Mouse (Mus musculus) adrenal gland, adult (tissue): ENCODE measurements around the gene Nup54.

Experiments
- DNase-seq, 2 experiments: peaks; one replicate each; pipeline ENCODE4 v3.0.0; 2022 to 2023; ENCODE audit warnings: low spot score in 1 of 2; ENCODE audit not compliant: inconsistent age in 2 of 2

Gene Nup54

DNA sequence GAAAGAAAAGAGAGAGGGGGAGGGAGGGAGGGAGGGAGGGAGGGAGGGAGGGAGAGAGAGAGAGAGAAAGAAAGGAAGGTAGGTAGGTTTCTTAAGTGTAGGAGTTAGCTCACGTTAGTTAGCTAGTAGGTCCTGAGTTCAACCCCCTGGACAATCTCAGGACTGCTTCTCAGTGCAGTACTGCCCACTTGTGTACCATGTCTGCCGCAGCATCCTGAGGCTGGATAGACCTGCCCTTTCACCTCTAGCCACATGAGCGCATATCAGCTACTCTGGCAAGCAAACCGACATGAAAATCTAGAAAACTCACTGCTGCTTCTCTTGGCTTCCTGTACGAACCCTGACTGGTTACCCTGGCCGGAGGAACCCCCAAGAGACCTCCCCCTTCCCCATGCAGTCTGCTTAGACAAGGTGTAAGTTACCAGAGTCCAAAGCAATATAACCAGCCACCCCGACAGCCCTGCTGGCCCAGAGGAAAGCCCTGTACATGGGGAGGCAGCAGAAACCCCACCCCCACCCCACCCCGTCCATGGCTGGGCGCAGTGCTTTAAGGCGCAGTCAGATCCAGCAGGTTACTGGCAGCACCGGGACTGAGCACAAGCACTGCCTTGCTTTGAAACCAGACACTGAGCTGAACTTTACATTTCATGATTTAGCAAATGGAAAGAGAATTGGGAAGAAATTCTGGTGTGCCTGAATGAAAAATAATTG lies 21.6 kb downstream of the Nup54 start:
- DNase-seq: no peak

DNA sequence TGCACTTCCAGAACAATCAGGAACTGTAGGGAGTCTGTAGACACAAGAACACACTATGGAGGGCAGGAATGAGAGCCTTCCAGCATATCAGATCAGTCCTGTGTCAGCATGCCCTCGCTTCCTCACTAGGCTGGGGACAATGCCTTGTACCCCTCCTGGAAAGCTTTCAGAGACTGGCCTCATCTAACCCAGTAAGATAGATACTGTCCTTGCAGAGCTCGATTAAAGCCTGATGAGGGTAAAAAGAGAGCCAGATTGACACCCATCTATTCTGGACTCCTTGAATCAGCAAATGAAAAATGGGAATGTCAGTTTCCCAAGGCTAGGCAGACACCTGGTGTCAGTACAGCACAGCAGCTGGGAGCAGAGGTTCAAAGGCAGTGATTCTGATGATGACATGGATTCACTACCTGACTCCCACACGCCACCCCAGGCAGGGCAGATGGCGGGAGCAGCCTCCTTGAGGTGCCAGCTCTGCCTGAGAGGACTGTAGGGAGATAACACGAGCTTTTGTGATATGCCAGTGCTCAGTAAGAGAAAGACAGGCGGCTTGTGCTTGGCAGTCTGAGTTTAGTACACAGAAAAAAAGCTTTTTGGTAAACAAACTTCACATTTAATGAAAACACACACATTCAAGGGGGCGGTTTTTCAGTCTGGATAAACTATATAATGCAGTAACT lies 23.4 kb downstream of the Nup54 start:
- peak in 1 of 2 experiments; percentile 43 for DNase-seq

DNA sequence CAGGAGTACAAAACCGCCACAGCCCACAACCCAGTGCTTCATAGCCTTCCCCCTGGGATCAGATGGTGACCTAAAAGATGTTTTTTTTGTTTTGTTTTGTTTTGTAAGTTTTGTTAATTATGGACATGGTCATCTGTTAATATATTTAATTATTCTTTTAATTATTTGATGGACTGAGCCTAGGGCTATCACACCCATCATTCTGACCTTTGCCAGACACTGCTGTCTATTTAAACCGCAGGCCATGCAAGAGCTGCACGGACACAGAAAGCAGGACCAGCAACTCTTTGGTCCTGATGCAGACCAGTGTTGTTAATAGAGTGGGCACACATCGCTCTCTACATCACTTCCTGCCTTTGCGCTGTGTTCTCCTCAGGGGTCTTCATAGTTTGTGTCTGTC lies 24.5 kb downstream of the Nup54 start:
- DNase-seq: no peak

DNA sequence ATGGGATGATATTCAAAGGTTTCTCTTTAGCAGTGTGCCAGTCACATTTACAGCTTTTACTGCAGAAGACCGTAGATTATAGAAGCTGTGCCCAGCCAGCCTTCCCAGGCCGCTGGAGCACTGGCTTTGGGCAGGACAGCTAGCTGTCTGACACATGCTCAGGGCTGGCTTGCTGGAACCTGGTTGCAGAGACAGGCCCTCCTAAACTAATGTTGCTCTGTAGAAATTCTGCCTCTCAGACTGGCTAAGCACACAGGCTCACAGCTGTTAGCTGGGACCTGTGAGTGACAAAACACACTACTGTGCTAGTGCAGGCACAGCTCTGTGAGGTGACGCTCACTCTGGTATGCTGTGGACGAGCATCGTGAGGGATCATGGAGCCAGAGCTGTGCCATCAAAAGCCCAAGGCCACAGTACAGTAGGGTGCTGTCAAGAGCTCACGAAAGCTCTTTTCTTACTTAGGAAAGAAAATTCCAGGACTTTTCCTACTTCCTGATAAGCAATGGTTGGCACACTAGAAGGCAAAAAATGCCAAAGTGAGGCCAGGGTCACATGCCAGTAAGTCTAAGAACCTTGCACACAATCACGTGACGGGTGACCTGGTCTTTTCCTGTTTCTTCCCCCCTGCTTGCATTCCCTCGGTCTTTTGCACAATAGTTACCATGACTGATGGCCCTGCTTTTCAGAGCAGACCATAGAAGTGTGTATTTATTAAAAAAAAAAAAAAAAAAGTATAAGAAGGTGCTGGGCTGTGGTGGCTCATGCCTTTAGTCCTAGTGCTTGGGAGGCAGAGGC lies 25.5 kb downstream of the Nup54 start:
- DNase-seq: peak in 1 of 2 experiments; percentile 82

DNA sequence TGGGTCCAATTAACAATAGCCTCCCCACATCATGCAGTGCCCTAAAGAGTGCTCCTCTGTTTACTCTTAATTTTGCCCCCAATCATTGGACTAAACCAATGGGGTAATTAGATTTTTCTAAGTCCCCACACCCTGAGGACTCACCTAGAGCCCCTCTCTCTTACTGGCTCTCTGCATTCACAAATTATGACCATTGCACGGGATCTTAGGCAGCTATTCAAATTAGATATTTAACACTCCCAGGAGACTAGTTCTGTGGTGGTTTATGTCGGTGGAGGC lies 30.7 kb downstream of the Nup54 start:
- no peak for DNase-seq

DNA sequence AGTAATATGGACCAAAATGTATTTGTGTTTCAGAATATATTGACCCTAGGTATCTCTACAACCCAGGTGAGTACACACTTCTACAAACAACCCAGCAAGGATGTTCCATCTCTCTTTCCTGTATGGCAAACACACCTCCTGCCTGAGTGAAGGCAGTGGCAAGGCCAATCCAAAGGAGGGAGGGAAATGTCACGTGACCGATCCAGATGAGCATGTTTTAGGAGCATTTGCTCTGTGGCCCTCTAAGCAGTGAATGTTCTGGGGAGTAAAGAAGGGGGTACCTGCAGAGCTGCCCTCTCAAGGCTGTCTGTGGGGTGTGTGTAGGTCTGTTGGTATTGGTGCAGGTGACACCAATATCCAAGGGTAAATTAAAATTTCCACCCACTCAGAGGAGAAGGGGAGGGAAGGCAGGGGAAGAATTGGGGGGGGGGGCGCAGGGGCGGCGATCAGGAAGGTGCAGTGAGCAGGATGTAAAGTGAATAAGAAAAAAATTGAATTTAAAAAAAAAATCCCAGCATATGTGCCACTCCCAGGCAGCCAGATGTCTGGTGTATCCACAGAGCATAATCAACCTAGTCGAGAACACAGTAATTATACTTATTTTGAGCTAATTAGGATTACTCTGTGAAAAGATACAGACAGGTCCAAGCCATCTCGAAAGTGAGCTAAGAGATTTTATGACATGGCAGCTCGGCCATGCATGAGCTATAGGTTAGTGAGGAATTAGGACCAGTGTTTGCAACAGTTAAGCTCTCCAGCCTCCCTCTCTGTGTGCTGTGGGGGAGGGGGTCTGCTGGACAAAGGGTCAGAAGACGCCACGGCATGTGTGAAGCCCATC lies 31.2 kb downstream of the Nup54 start:
- DNase-seq: no peak

DNA sequence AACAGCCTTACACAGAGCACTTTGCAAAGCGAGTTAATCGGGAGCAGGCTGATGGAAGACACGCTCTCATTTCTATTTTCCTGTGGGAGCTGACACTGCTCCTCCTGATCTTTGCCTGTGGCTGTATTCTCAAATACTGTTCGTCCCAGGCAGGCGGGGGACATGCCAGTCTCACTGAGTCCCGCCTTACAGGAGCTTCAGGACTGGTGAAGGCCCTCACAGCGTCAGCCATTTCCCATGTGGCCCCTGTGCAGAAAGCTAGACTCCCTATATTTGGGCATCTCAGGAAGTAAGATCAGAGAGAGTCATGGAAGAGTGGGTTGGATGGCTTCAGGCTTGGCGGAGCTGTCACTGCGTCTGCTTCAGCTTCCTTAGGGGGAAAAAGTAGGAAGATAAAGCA lies 32.2 kb downstream of the Nup54 start:
- no peak for DNase-seq

DNA sequence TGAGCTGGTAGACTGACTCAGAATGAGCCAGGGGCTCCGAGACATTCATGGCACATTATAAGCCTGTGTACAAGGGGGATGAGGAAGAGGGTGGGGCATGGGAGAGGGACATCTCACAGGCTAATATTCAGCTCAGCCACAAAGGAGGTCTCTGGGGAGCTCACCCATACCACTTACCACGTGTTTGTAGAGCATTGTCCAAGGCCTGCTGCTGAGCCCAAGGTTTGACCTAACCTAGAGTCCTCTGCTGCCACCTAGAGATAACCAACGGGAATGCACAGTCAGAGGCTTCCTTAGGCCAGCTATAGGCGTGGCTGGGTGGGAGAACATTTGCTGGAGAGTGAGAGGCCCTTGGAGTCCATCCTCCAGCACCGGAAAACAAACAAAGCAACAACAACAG lies 36.9 kb downstream of the Nup54 start:
- peak; percentile 68 to 92 for DNase-seq

DNA sequence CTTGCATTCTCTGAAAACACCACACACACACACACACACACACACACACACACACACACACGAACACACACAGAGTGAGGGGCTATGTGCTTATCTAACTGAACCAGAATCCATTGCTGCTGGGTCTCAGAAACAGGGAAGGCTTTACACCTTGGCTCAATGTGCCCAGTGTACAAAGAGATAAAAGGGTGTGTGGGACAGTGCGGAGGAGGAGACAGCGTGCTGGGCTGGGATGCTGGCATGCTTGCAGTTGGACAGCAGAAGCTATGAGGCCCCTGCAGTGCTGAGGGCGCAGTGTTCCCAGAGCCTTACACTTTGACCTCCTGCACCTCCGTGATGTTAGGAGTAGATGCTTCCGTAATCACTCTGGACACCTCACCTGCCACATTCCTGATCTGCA lies 38.5 kb downstream of the Nup54 start:
- DNase-seq: no peak

DNA sequence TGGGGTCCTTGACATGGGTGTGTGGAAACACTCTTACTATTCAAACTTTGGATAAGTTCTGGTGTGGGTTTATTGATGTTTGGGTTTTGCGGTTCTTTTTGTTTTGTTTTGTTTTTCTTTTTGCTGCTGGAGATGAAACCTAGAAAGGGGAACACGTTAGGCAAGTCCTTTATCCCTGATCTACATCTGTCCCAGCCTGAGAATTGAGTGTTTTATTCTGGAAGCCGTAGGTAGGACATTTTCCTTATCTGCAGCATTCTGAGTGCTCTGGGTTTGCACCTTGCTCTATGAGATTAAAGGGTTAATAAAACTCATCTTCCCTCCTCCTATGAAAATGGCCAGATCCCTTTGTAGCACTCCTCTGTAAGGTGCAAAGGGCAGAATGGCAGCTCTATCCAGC lies 39.3 kb downstream of the Nup54 start:
- DNase-seq: no peak

DNA sequence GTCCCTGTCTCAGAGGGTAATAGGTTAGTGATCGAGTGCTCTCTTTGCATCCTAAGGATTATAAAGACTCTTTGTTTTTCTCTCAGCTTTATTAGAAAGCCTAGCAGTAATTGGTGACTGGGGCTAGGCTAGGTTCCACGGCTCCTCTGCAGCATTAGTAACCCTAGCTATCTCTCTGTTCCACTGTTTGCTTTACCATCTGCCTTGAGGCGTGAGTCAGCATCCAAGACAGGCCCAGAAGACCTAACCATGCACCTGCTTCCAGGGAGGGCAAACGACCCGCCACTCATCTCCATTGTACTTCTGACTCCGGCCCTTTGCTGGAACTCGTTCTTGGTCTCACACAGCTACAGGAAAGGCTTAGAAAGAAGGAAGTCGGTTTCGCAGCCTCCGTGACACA lies 41.2 kb downstream of the Nup54 start:
- DNase-seq: peak in 1 of 2 experiments; percentile 22

DNA sequence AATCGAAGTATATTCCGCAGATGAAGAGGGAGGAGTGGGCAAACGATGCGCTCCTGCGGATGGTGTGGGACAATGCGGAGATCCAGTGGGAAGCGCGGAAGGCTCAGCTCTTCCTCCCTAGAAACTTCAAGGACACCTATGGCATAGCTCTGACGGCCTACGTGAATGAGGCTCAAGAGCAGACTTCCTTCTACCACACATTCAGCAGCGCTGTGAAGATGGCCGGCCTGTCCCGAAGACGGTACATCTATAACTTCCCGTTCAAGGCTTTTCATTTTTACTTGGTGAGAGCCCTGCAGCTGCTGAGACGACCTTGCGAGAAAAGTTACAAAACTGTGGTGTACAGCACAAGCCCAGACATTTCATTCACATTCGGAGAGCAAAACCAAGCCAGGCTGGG lies 42.5 kb downstream of the Nup54 start:
- DNase-seq: peak in 1 of 2 experiments; percentile 44

DNA sequence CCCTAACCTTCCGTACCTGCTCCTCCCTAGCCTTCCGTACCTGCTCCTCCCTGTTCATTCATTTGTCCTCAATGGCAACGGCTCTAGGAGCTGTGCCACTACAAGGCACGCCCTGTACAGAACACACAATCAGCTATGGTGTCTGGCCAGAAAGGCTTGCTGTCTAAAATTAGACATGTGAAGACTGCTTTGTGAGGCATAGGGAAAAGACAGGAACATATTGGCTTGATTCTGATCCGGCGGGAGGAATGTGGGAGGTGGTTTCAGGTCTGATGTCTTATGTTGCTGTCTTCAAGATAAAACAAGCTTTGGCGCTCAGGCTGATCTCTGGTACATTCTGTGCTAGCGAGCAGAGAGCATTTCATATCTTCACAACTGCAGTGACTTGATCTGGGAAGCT lies 44.4 kb downstream of the Nup54 start:
- no peak for DNase-seq

DNA sequence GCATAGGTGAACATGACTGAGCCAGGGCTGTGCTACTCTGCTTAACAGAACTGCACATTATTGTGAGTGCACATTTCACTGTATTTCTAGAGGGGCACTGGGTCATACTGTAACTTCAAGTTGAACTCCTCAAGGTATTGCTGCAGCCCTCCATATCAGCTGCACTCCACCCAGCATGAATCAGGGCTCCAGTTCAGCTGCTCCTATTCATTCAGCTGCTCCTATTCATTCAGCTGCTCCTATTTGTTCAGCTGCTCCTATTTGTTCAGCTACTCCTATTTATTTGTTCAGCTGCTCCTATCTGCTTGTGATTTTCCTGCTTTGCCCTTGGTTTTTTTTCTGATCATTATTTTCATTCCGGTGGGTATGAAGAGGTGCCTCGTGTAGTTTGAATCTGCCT lies 45.0 kb downstream of the Nup54 start:
- no peak for DNase-seq

DNA sequence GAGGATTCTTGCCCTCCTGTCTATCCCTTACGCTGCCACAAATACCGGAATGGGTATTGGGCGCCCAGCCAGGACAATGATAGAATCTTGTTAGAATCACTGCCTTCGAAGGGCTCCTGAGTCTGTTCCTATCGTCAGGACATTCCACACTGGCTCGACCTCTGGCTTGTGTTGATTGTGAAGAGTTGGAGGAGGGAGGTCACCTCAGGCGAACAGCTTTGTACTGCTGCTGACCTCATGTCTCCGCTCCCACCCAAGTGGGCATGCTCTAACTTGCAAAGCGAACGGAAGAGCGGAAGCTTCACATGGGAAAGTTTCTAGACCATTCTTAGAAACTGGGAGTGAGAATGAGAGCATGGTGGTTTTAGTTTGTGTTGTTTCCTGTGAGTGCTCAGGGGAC lies 47.6 kb downstream of the Nup54 start:
- peak; percentile 48 to 76 for DNase-seq

DNA sequence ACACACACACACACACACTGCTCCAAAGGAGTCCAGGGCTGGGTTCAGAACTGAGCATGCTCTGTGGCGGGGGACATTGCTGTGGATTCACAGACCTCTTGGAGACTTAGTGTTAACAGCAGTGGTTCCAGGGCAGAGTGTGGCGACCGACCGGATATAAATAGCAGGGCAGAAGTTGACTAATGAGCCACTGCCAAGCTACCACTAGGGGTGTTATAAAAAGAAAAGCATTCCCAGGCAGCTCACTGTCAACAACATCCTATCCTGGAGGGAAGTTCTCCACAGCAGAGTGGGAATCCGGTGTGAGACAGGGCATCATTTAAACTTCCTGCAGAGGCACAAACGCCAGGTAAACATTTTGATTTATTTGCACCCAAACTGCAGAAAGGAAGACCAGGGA lies 48.4 kb downstream of the Nup54 start:
- peak in 1 of 2 experiments; percentile 69 for DNase-seq

DNA sequence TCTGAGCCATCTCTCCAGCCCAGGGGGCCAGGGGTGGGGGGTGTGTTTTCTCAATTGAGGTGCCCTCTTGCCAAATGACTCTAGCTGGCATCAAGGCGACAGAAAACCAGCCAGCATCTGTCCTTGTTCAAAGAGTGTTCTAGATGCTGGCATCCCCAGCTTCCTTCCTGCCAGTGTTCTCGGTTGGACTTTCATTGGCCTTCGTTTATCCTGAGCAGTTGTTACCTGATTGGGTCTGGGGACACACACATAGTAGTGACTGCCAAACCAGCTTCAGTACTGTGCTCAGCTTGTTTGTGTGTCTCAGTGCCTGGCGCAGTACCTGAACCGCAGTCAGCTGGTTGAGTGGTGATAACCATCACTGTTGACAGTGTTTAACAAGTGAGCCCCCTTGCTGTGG lies 48.9 kb downstream of the Nup54 start:
- no peak for DNase-seq

DNA sequence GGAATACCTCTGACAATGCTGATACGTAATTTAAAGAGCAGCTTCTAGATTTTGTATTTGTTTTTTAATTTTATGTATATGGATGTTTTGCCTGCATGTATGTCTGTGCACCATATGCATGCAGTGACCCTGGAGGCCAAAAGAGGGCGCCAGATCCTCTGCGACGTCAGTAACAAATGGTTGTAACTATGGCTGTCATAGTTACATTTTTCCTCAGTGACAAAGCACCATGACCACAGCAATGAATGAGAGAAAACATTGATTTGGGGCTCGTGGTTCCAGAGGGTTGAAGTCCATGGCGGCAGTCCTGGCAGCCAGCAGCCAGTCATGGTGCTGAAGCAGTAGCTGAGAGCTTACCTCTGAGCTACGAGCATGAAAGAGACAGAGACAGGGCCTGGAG lies 50.2 kb downstream of the Nup54 start:
- peak in 1 of 2 experiments; percentile 67 for DNase-seq

DNA sequence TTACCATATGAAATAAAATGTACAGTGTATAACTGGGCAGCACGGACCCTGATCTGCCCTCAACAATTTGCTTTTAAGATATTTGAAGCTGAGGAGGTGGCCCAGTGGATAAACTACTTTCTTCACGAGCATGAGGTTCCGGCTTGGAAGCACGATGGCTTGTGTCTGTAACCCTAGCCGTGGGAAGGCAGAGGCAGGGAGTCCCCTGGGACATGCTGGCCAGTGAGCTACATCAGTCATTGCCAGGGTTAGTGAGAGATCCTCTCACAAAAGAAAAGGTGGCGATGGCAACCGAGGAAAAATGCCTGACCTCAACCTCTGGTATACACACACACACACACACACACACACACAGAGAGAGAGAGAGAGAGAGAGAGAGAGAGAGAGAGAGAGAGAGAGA lies 51.3 kb downstream of the Nup54 start:
- DNase-seq: no peak

DNA sequence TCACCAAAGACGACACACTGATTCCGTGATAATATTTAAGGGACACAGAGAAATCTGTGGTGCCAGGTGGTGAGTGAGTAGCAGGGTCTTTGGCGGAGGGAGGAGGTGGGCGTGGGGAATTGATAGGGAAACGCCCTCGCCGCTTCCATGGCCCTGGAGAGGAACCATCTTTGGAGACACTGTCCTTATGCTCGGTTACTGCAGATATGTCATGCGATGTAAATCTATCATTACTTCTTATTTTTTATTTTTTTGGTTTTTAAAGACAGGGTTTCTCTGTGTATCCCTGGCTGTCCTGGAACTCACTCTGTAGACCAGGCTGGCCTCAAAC lies 52.7 kb downstream of the Nup54 start:
- no peak for DNase-seq

DNA sequence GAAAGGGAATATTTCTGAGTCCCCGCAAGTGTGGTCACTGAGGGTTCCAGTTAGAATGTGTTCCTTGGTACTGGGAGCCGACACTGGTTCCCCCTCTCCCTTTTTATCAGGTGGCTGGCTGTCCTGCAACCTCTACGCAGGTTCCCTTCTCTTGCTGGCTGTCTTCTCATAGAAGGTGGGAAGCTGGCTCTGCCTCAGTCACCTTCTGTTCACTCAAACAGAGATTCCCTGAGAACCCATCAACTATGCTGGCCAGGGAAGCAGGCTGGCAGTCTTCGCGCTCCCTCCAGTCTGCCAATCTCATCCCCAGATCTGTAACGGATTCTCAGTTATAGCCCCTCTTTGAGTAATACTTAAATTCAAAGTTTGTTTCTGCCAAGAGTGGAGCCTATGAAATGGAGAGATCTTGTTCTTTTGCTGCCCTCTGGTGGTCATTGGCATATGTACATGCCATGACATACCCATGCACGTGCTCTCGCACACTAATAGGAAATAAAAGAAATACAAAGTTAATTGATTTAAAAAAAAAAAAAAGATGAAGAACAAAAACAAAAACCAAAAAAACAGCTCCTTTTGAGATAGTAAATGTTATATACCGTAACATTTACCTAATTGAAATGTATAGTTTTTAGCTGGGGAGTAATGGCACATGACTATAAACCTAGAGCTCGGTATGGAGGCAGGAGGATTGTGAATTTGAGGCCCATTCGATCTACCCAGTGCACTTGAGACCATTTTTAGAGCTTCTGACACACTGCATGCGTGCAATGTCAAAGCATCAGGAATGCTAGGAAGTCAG lies 53.3 kb downstream of the Nup54 start:
- peak; percentile 65 to 94 for DNase-seq
